Mouse (Mus musculus) thymus, adult 2 months (tissue): ENCODE data around the gene Sema3c. TPM values are rescaled to one million over a fixed set of nuclear protein-coding genes. Genes with fewer than 3 reads are reported as not detected.

Source experiments
- DNase-seq: peaks from one replicate; pipeline ENCODE4 v3.0.0; 2021
- H3K27ac ChIP-seq: fragments of 200-500 bp; 2 replicates; pipeline ENCODE4 v1.5.1; 2012; ENCODE audit warnings: low read length, control low read depth; ENCODE audit not compliant: control insufficient read depth, insufficient read depth
- H3K27me3 ChIP-seq: fragments of 200-500 bp; 2 replicates; pipeline ENCODE4 v1.6.1; 2012; ENCODE audit warnings: mild to moderate bottlenecking, low read length, moderate library complexity, mixed read lengths; ENCODE audit not compliant: control insufficient read depth, insufficient read depth
- H3K36me3 ChIP-seq: fragments of 200-500 bp; 2 replicates; pipeline ENCODE4 v1.6.1; 2012; ENCODE audit warnings: mild to moderate bottlenecking, low read length, moderate library complexity; ENCODE audit not compliant: control insufficient read depth, insufficient read depth
- H3K4me1 ChIP-seq: fragments of 200-500 bp; replicated peaks from 2 replicates; pipeline ENCODE4 v1.6.1; 2012; ENCODE audit warnings: low read length; ENCODE audit not compliant: control insufficient read depth, insufficient read depth
- H3K4me3 ChIP-seq: fragments of 200-500 bp; 2 replicates; pipeline ENCODE4 v1.5.1; 2012; ENCODE audit warnings: mild to moderate bottlenecking, low read length, control low read depth, moderate library complexity; ENCODE audit not compliant: control insufficient read depth, insufficient read depth
- CTCF ChIP-seq: fragments of 200-500 bp; IDR thresholded peaks from 2 replicates; pipeline ENCODE4 v1.5.1; 2012; ENCODE audit warnings: mild to moderate bottlenecking, control low read depth, low read length, moderate library complexity, borderline replicate concordance; ENCODE audit not compliant: control insufficient read depth, poor library complexity, insufficient read depth; ENCODE audit errors: extremely low read depth
- POLR2A ChIP-seq: fragments of 200-500 bp; IDR thresholded peaks from 2 replicates; pipeline ENCODE4 v1.6.1; 2012; ENCODE audit warnings: mild to moderate bottlenecking, low read length, control low read depth, moderate library complexity; ENCODE audit not compliant: control insufficient read depth, poor library complexity, insufficient read depth; ENCODE audit errors: extremely low read depth
- WGBS: fragments of 180-500 bp; shearing (Covaris S2); methylation state at CpG from one replicate; pipeline ENCODE4 v1.1.7; 2018; 5-methylcytosine and 5-hydroxymethylcytosine counted together
- polyA plus RNA-seq: library from polyadenylated mRNA; depleted of rRNA; stranded (reverse); fragments of >200 nt; gene quantifications from 2 replicates; pipeline ENCODE4 v1.2.3, GENCODE M21; 2012

Gene Sema3c
- polyA plus RNA-seq, 1 experiment, result 1.2 TPM

- no peaks in the 10 kb centered on the region for H3K4me1 ChIP-seq
- H3K27ac ChIP-seq, result no peak overlapping the region
- H3K27me3 ChIP-seq, result no peaks in the 10 kb centered on the region
- H3K4me3 ChIP-seq, result no peak overlapping the region
- H3K36me3 ChIP-seq, result no peaks in the 10 kb centered on the region
- DNase-seq, result no peak
- 94% methylated on average over 2 of the region's 2 CpGs for WGBS
- TF ChIP-seq POLR2A, result no peak
- TF ChIP-seq CTCF, result no peak
Observed at GRCm38 (mm10) chr5:17680862-17681261, 106.8 kb downstream of the Sema3c start.

GRCm38 (mm10) chr5:17689121-17689520 is 115.0 kb downstream of the Sema3c start:
- Histone ChIP-seq H3K4me1 (no peaks in the 10 kb centered on the region), H3K27ac (no peak overlapping the region), H3K36me3 (no peaks in the 10 kb centered on the region), H3K27me3 (no peaks in the 10 kb centered on the region), H3K4me3 (no peak overlapping the region)
- DNase-seq, result no peak
- no peak for TF ChIP-seq CTCF
- TF ChIP-seq POLR2A, result no peak
- WGBS, result 60% methylated on average over 2 of the region's 2 CpGs

- H3K36me3 ChIP-seq, result no peaks in the 10 kb centered on the region
- no peaks in the 10 kb centered on the region for H3K4me1 ChIP-seq
- TF ChIP-seq CTCF (no peak), POLR2A (no peak)
- DNase-seq, result no peak
- H3K4me3 ChIP-seq, result no peak overlapping the region
- H3K27ac ChIP-seq, result no peak overlapping the region
- no peaks in the 10 kb centered on the region for H3K27me3 ChIP-seq
- 82% methylated on average over 5 of the region's 5 CpGs for WGBS
Observed at GRCm38 (mm10) chr5:17689604-17690003, 115.5 kb downstream of the Sema3c start.

- no peaks in the 10 kb centered on the region for H3K36me3 ChIP-seq
- no peak for TF ChIP-seq CTCF
- TF ChIP-seq POLR2A, result no peak
- H3K4me1 ChIP-seq, result no peaks in the 10 kb centered on the region
- H3K27me3 ChIP-seq, result no peaks in the 10 kb centered on the region
- no peak overlapping the region for H3K27ac ChIP-seq
- WGBS, result 79% methylated on average over 2 of the region's 2 CpGs
- DNase-seq, result no peak
- no peak overlapping the region for H3K4me3 ChIP-seq
Observed at GRCm38 (mm10) chr5:17695366-17695765, 121.3 kb downstream of the Sema3c start.

GRCm38 (mm10) chr5:17698905-17699304 is 124.8 kb downstream of the Sema3c start:
- Histone ChIP-seq H3K4me3 (no peak overlapping the region), H3K36me3 (no peaks in the 10 kb centered on the region), H3K27me3 (no peaks in the 10 kb centered on the region), H3K4me1 (no peaks in the 10 kb centered on the region), H3K27ac (no peak overlapping the region)
- TF ChIP-seq CTCF (no peak), POLR2A (no peak)
- DNase-seq, result no peak
- WGBS, result 97% methylated on average over 2 of the region's 2 CpGs

- no peak overlapping the region for H3K27ac ChIP-seq
- H3K4me3 ChIP-seq, result no peak overlapping the region
- TF ChIP-seq POLR2A (no peak), CTCF (no peak)
- H3K36me3 ChIP-seq, result no peaks in the 10 kb centered on the region
- no peak for DNase-seq
- WGBS, result 69% methylated on average over 3 of the region's 3 CpGs
- H3K27me3 ChIP-seq, result no peaks in the 10 kb centered on the region
- no peaks in the 10 kb centered on the region for H3K4me1 ChIP-seq
Observed at GRCm38 (mm10) chr5:17704160-17704559, 130.1 kb downstream of the Sema3c start.

GRCm38 (mm10) chr5:17707086-17707485 is 133.0 kb downstream of the Sema3c start:
- TF ChIP-seq CTCF (no peak), POLR2A (no peak)
- no peaks in the 10 kb centered on the region for H3K4me1 ChIP-seq
- no peaks in the 10 kb centered on the region for H3K36me3 ChIP-seq
- no peak overlapping the region for H3K27ac ChIP-seq
- 65% methylated on average over 3 of the region's 3 CpGs for WGBS
- DNase-seq, result no peak
- H3K4me3 ChIP-seq, result no peak overlapping the region
- H3K27me3 ChIP-seq, result no peaks in the 10 kb centered on the region
